Mouse (Mus musculus) embryonic facial prominence, embryonic 13.5 days (tissue): ENCODE results near the gene Sell. TPM values are rescaled to one million over a fixed set of nuclear protein-coding genes. Genes with fewer than 3 reads are reported as not detected.
"Not testable (repeated sequence)": the region's sequence is repeated elsewhere in the genome, so short reads cannot be mapped to it uniquely, and the experiment has no call there.

Source experiments
- ATAC-seq: fragments of 200-750 bp; cut with Nextera tagmentation; 2 replicates; pipeline ENCODE4 v1.8.0; 2017; ENCODE audit warnings: low read depth; ENCODE audit not compliant: insufficient number of reproducible peaks, insufficient read depth, low FRiP score, low TSS enrichment
- H3K27ac ChIP-seq: fragments of 300-500 bp; sonication (generic); 2 replicates; pipeline ENCODE4 v1.5.1; 2015; ENCODE audit warnings: moderate library complexity, mild to moderate bottlenecking, inconsistent platforms
- H3K27me3 ChIP-seq: fragments of 300-500 bp; sonication (generic); 2 replicates; pipeline ENCODE4 v1.6.1; 2015; ENCODE audit warnings: mild to moderate bottlenecking, inconsistent platforms
- H3K36me3 ChIP-seq: fragments of 300-500 bp; sonication (generic); 2 replicates; pipeline ENCODE4 v1.6.1; 2015; ENCODE audit warnings: mild to moderate bottlenecking, inconsistent platforms
- H3K4me1 ChIP-seq: fragments of 300-500 bp; sonication (generic); 2 replicates; pipeline ENCODE4 v1.6.1; 2015; ENCODE audit warnings: inconsistent platforms
- H3K4me2 ChIP-seq: fragments of 300-500 bp; sonication (generic); 2 replicates; pipeline ENCODE4 v1.6.1; 2015; ENCODE audit warnings: moderate library complexity, mild to moderate bottlenecking, inconsistent platforms
- H3K4me3 ChIP-seq: fragments of 300-500 bp; sonication (generic); 2 replicates; pipeline ENCODE4 v1.5.1; 2015; ENCODE audit warnings: mild to moderate bottlenecking, inconsistent platforms
- H3K9ac ChIP-seq: fragments of 300-500 bp; sonication (generic); 2 replicates; pipeline ENCODE4 v1.6.1; 2015; ENCODE audit warnings: mild to moderate bottlenecking, inconsistent platforms
- H3K9me3 ChIP-seq: fragments of 300-500 bp; sonication (generic); 2 replicates; pipeline ENCODE4 v1.6.1; 2016; ENCODE audit warnings: inconsistent platforms
- WGBS: fragments of 180-500 bp; shearing (Covaris S2); methylation state at CpG from one replicate; pipeline ENCODE4 v1.1.7; 2015; ENCODE audit warnings: mixed read lengths; 5-methylcytosine and 5-hydroxymethylcytosine counted together
- polyA plus RNA-seq: library from polyadenylated mRNA; unstranded; fragments of >200 nt; fragmentation: Nextera tagmentation; extraction: Ambion mirVana; gene quantifications from 2 replicates; pipeline ENCODE4 v1.2.1, GENCODE M21; 2015

Sell gene
- polyA plus RNA-seq = 0.30 and 0.43 TPM in 2 replicates

DNA sequence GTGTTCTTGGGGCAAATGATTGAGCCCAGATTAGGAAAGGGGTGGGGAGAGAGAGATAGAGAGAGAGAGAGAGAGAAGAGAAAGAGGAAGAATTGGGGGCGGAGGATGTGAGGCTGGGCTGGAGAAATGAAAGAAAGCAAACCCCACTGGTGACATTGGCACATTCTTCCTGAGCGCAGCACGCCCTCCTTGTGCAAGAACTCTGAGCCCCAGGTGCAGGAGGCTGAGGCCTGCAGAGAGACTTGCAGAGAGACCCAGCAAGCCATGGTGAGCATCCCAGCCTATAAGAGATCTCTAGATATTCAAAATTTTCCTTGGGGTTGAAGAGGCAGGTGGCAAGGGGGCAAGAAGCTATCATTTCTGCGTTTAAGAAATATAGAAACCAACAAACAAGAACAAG lies at the start of gene Sell:
TSS of gene Sell (plus strand) at position 58 of the 400 bp plus-strand sequence.
- H3K4me3 ChIP-seq = no peak within 1 kb of the TSS
- H3K4me1 ChIP-seq = no peaks in the 10 kb centered on the region
- WGBS = 75% methylated on average over 4 of the region's 4 CpGs
- no peak for ATAC-seq
- H3K9ac ChIP-seq = no peak within 1 kb of the TSS
- H3K36me3 ChIP-seq = no peaks in the 10 kb centered on the region
- no peaks in the 10 kb centered on the region for H3K27me3 ChIP-seq
- no peak within 1 kb of the TSS for H3K27ac ChIP-seq
- H3K9me3 ChIP-seq = no peaks in the 10 kb centered on the region
- no peak within 1 kb of the TSS for H3K4me2 ChIP-seq

DNA sequence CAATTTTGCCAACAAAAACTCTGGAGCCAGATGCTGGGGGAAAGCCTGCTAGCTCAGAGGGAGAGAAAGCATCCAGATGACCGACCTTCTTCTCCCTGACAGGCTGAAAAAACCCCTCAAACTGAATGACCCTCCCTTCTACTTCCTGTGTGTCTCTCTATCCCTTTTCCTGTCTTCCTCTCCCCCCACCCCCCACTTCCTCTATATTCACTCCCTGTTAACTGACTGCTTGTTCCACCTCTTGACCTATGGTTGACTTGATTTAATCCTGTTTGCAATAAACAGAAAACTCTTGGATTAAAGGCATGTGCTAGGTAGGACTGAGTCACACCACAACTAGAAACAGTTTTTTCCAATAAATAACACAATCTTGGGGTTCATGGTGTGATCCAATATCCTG lies 47.2 kb upstream of the Sell start:
- H3K4me3 ChIP-seq = no peak overlapping the region
- no peak overlapping the region for H3K4me2 ChIP-seq
- H3K27ac ChIP-seq = no peak overlapping the region
- 56% methylated on average over 1 of the region's 1 CpGs for WGBS
- no peak overlapping the region for H3K9ac ChIP-seq
- H3K9me3 ChIP-seq = no peaks in the 10 kb centered on the region
- H3K4me1 ChIP-seq = peaks cover 3% of the 10 kb centered on the region; the same call in 1 of the 2 replicates
- no peaks in the 10 kb centered on the region for H3K27me3 ChIP-seq
- ATAC-seq = no peak
- no peaks in the 10 kb centered on the region for H3K36me3 ChIP-seq

DNA sequence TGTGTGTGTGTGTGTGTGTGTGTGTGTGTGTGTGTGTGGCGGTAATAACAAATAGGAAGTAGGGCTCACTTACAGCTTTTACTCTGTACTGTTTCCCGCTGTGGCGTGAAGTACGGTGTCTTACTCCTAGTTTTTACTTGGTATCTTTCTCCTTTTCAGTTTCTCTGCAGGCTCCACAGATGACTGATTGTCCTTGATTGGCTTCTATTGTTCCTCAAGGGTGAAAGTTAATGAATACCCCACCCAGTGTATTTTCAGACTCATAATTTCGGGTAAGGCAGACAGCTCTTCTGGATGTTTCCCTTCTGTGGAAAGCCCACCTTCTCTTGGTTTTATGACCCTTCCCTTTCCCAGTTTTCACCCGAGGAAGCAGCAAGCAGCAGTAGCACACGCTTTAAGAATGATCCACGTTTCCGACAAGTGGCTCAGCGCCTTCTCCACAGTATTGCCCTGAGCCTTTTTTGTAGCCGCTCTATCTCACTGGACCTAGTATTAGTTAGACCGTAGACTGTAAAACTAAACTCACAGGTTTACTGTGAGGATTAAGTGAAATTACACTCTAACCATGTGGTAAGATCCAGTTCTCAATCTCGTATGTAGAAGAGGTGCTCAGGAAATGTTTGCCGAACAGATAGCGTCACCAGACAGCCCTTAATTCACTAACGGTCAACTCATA lies 43.4 kb upstream of the Sell start:
- WGBS = 85% methylated on average over 16 of the region's 16 CpGs
- ATAC-seq = no peak
- H3K27ac ChIP-seq = no peak overlapping the region

GRCm38 (mm10) chr1:164019789-164020188 lies 42.0 kb upstream of the Sell start:
- WGBS = 85% methylated on average over 6 of the region's 6 CpGs

More for the DNA sequence above, 43.4 kb upstream of the Sell start:
- Histone ChIP-seq H3K36me3 (no peaks in the 10 kb centered on the region), H3K4me2 (no peak overlapping the region), H3K9ac (no peak overlapping the region), H3K4me3 (no peak overlapping the region), H3K9me3 (no peaks in the 10 kb centered on the region), H3K27me3 (no peaks in the 10 kb centered on the region), H3K4me1 (no peaks in the 10 kb centered on the region)

GRCm38 (mm10) chr1:164020746-164021145 lies 41.0 kb upstream of the Sell start:
- not testable (repeated sequence) for H3K27ac ChIP-seq, H3K9ac ChIP-seq, H3K36me3 ChIP-seq, ATAC-seq, H3K9me3 ChIP-seq, H3K4me2 ChIP-seq, H3K27me3 ChIP-seq, H3K4me3 ChIP-seq, H3K4me1 ChIP-seq
- 85% methylated on average over 3 of the region's 3 CpGs for WGBS

More at GRCm38 (mm10) chr1:164019789-164020188, 42.0 kb upstream of the Sell start:
- Histone ChIP-seq H3K9me3 (no peaks in the 10 kb centered on the region), H3K27me3 (no peaks in the 10 kb centered on the region), H3K4me3 (no peak overlapping the region), H3K27ac (no peak overlapping the region), H3K9ac (no peak overlapping the region), H3K4me2 (no peak overlapping the region), H3K36me3 (no peaks in the 10 kb centered on the region), H3K4me1 (no peaks in the 10 kb centered on the region)
- ATAC-seq = no peak

DNA sequence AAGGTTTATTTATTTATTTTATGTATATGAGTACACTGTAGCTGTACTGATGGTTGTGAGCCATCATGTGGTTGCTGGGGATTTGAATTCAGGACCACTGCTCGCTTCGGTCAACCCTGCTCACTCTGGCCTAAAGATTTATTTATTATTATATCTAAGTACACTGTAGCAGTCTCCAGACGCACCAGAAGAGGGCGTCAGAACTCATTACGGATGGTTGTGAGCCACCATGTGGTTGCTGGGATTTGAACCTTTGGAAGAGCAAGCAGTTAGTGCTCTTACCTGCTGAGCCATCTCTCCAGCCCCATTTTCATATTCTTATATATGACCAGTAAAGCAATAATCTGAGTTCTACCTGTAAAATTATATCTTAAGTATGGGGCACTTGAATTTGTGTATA lies 39.7 kb upstream of the Sell start:
- ATAC-seq, H3K4me2 ChIP-seq, H3K27me3 ChIP-seq, H3K4me3 ChIP-seq, H3K36me3 ChIP-seq, H3K9me3 ChIP-seq, H3K27ac ChIP-seq, H3K4me1 ChIP-seq, H3K9ac ChIP-seq: not testable (repeated sequence)
- 79% methylated on average over 5 of the region's 5 CpGs for WGBS

DNA sequence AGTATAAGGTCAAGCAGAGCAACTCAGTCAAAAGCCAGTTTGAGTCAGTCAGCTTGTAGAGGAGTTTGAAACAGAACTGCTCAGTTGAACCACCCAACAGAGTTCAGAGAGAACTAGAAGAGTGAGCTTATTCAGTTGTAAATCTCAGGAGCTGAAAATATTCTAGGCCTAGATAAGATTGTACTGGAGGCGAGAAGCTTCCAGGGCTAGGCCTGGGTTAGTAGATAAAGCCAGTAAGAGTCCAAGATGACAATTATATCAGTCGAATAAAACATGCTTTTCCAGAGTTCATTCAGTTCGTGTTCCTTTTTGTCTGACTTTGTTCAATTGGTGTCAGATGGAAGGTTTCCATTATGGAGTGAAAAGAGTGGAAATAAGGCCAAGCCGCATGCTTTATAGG lies 36.1 kb upstream of the Sell start:
- no peak overlapping the region for H3K4me3 ChIP-seq
- H3K4me1 ChIP-seq = no peaks in the 10 kb centered on the region
- H3K4me2 ChIP-seq = no peak overlapping the region
- H3K36me3 ChIP-seq = no peaks in the 10 kb centered on the region
- no peak overlapping the region for H3K27ac ChIP-seq
- H3K27me3 ChIP-seq = no peaks in the 10 kb centered on the region
- H3K9ac ChIP-seq = no peak overlapping the region
- H3K9me3 ChIP-seq = no peaks in the 10 kb centered on the region
- 83% methylated on average over 4 of the region's 4 CpGs for WGBS
- no peak for ATAC-seq

- 61% methylated on average over 5 of the region's 5 CpGs for WGBS
- no peaks in the 10 kb centered on the region for H3K4me1 ChIP-seq
- ATAC-seq = no peak
Measured at GRCm38 (mm10) chr1:164027416-164027815, 34.4 kb upstream of the Sell start.

GRCm38 (mm10) chr1:164040385-164041135 lies 21.2 kb upstream of the Sell start:
- H3K36me3 ChIP-seq = no peaks in the 10 kb centered on the region
- no peak overlapping the region for H3K27ac ChIP-seq
- no peak for ATAC-seq
- no peaks in the 10 kb centered on the region for H3K4me1 ChIP-seq
- no peak overlapping the region for H3K4me3 ChIP-seq
- H3K9me3 ChIP-seq = no peaks in the 10 kb centered on the region
- no peaks in the 10 kb centered on the region for H3K27me3 ChIP-seq
- H3K9ac ChIP-seq = no peak overlapping the region
- WGBS = 60% methylated on average over 10 of the region's 10 CpGs
- no peak overlapping the region for H3K4me2 ChIP-seq

More at GRCm38 (mm10) chr1:164027416-164027815, 34.4 kb upstream of the Sell start:
- Histone ChIP-seq H3K4me3 (no peak overlapping the region), H3K9ac (no peak overlapping the region), H3K4me2 (no peak overlapping the region), H3K36me3 (no peaks in the 10 kb centered on the region), H3K27ac (no peak overlapping the region), H3K9me3 (no peaks in the 10 kb centered on the region), H3K27me3 (no peaks in the 10 kb centered on the region)

- Histone ChIP-seq H3K4me2 (no peak overlapping the region), H3K27ac (no peak overlapping the region), H3K9ac (no peak overlapping the region), H3K9me3 (no peaks in the 10 kb centered on the region), H3K36me3 (no peaks in the 10 kb centered on the region), H3K27me3 (no peaks in the 10 kb centered on the region), H3K4me1 (no peaks in the 10 kb centered on the region), H3K4me3 (no peak overlapping the region)
- 58% methylated on average over 3 of the region's 3 CpGs for WGBS
- no peak for ATAC-seq
Measured at GRCm38 (mm10) chr1:164043549-164043948, 18.2 kb upstream of the Sell start.

DNA sequence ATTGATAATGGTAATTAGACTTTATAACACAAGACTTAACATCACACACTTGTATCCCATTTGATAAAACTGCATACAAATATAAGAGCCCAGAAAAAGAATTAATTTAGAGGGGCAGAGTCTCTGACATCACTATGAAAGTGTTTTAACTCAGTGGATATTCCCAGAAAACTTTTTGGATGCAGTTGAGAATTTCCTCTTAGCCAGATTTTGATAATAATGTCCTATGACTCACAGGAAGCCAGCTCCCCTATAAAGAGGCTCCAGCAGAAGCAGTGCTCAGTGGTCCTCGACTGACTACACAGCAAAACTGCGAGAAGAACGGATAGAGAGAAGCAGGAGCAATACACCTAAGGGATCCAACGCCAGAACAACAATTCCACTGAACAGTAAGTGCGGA lies 13.8 kb upstream of the Sell start, which contains the start of gene Sele:
TSS of gene Sele (plus strand) at position 301 of the 400 bp plus-strand sequence.
- Histone ChIP-seq H3K4me2 (no peak within 1 kb of the TSS), H3K9ac (no peak within 1 kb of the TSS), H3K27me3 (no peaks in the 10 kb centered on the region), H3K9me3 (no peaks in the 10 kb centered on the region), H3K27ac (no peak within 1 kb of the TSS), H3K4me3 (no peak within 1 kb of the TSS), H3K36me3 (no peaks in the 10 kb centered on the region), H3K4me1 (no peaks in the 10 kb centered on the region)
- 80% methylated on average over 5 of the region's 5 CpGs for whole genome bisulfite sequencing
- no peak for ATAC-seq

DNA sequence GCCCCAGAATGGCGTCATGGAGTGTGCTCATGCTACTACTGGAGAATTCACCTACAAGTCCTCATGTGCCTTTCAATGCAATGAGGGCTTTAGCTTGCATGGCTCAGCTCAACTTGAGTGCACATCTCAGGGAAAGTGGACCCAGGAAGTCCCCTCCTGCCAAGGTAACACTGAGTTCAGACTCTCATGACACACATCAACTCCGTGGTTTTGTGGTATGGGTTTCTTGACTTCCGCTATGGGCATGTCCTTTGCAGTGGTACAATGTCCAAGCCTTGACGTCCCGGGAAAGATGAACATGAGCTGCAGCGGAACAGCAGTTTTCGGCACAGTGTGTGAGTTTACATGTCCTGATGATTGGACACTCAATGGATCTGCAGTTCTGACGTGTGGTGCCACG lies 8.2 kb upstream of the Sell start:
- no peak overlapping the region for H3K4me2 ChIP-seq
- H3K27me3 ChIP-seq = no peaks in the 10 kb centered on the region
- H3K9me3 ChIP-seq = no peaks in the 10 kb centered on the region
- no peaks in the 10 kb centered on the region for H3K4me1 ChIP-seq
- H3K36me3 ChIP-seq = no peaks in the 10 kb centered on the region
- no peak overlapping the region for H3K4me3 ChIP-seq
- ATAC-seq = no peak
- H3K27ac ChIP-seq = no peak overlapping the region
- no peak overlapping the region for H3K9ac ChIP-seq
- 92% methylated on average over 9 of the region's 9 CpGs for WGBS
